Mouse (Mus musculus): ENCODE measurements at regions not wholly inside any gene's neighbourhood (a gene's known extent, or its start where the extent isn't known, plus 50 kb on each side); places are given as distances from the start of the nearest gene placed in this dataset.

DNA sequence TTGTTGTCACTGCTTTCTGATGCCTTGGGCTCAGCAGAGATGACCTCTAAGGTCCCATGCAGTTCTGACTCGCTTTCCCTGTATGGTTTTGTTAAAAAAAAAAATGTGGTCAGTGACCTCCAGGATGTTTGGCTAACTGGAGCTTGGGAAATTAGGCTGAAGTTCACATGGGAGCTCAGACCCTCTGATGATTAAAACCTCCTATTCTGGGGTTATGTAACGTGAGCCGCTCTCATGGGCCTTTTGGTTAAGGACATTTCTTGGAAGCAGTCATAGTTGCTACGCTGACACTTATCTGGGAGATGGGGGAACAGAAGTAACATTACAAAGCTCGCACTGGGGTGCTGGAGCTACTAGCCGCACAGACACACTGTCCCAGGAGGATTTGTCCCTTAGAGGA, 274.9 kb downstream of the Foxo1 start:
- no peak for DNase-seq (ENCODE audit: low spot score)

DNA sequence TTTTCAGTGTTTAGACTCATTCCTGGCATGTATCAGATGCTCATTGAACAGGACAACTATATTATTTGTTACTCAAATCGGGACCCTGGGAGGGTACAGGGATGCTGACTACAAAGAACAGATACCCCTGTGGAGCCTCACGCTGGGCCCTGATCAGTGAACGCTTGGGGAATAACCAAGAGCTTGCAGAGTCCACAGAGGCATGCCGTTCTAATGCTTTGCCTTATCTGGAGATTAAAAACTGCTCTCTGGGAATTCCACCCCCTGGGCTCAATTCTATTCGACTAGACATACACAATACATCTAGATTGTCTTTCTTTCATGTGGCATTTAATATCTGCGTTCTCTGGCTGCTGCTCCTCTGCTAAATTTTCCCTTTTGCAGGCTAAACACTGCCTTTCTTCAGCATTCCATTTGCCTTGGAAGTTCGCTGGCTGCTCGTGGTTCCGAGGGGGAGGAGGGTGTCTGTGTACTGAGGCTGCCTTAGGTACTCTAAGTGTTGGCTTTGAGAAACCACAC, 272.8 kb downstream of the Foxo1 start:
- DNase-seq (ENCODE audit: low spot score) = no peak

GRCm38 (mm10) chr3:52539813-52540378, 271.8 kb downstream of the Foxo1 start:
- no peak for DNase-seq (ENCODE audit: low spot score)

DNA sequence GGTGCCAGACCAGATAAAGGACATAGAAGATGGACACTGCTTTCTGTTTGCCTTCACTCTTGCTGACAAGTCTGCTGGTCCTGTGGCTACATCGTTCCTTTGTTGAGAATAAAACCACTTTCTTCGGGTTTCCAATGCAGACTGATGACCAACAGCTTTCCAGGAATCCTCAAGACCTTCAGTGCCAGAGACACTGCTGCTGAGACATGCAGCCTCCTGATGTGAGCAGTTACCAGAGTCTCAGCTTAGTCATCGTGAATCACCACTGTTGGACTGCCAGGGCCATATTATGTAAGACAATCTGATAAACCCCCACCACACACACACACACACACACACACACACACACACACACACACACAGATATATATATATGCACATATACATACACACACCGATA, 270.2 kb downstream of the Foxo1 start:
- no peak for DNase-seq (ENCODE audit: low spot score)

GRCm38 (mm10) chr3:52537362-52537911, 269.3 kb downstream of the Foxo1 start:
- DNase-seq (ENCODE audit: low spot score) = no peak

- no peak for DNase-seq (ENCODE audit: low spot score)
These were observed 267.4 kb downstream of the Foxo1 start for GRCm38 (mm10) chr3:52535411-52536021.

DNA sequence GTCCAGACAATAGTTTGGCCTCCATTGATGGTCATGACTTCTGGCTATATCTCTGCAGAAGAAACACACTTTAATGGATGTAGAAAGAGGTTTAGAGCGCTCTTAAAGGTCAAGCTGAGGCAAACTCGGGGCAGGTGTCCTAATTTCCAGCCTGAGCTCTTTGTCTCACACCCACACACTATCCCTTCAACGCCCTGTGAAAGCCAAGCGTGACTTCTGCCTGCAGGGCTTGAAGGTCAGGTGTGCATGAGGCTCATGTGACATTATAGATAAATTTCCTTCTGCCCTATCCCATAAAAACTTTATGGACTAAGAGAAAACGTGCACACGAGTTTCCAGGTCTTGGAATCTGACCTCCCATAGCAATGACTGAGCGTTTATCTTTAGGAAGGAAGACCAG, 266.0 kb downstream of the Foxo1 start:
- no peak for DNase-seq (ENCODE audit: low spot score)

DNA sequence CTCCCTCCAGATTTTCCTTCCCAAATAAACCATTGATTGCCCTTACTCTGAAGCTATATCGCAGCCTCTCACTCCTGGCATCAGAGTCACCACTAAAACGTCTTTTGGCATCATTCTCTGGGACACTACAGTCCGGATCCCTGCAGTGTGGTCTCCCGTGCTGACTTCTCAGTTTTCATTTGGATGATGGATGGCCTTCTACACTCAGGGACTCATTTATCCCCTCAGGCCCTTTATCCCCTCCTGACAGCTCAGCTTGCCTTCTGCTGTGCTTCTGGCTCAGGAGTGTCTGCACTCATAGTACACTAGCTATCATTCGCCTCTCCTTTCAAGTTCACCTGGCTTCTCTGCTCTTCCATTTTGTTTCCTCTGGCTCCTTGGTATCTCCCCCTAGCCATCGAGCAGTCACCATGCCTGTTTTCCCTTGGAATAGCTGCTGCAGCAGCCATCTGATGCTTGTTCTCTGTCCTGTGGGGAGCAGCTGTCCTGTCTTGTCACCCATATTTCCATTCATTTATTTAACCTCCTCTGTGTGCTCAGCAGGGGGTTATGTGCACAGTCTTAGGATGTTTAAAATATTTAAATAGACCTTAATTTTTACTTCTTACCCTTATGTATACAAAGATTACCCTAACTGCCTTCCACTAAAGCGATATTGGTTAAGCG, 263.7 kb downstream of the Foxo1 start:
- no peak for DNase-seq (ENCODE audit: low spot score)

DNA sequence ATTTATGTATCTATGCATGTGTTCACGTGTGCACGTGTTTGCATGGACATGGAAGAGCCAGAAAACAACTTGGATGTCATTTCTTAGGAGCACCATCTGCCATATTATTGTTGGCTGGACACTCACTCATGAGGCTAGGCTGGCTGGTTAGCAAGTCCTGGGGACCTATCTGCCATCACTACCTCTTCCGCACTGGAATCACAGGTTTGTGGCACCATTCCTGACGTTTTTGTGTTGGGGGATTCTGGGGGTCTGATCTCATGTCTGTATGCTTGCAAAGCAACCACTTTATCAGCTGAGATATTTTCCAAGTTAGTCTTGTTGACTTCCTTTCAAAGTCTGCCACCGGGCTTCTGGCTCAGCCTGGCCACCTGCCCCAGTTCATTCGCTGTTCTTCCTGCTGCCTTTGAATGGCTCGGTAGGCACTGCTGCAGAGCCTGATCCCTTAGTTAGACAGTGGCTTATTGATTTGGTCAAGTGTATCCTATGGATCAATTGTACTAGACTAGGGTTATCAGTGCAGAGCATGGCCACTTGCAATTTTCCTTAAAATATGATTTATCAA, 262.4 kb downstream of the Foxo1 start:
- no peak for DNase-seq (ENCODE audit: low spot score)

- no peak for DNase-seq (ENCODE audit: low spot score)
These were observed 261.0 kb downstream of the Foxo1 start for GRCm38 (mm10) chr3:52529136-52529535.

- DNase-seq (ENCODE audit: low spot score) = no peak
These were observed 260.4 kb downstream of the Foxo1 start for GRCm38 (mm10) chr3:52528521-52528920.

DNA sequence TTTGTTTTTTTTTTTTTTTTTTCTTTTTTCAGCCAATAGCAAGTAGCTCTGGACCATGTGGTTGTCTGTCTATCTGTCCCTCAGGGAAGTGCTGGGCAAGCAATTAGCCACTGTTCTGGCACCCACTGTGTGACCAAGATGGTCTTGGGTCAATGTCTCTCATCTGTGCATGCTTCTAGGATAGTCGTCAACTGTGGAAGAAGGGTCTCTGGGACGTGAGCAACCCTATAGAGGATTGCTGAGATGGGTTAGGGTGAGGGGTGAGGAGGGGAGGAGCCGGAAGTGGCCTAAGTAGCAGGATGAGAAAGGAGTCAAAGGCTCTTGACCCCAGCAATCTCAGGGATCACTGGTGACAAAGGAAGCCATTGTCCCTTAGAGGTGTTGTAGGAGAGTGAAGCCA, 259.6 kb downstream of the Foxo1 start:
- no peak for DNase-seq (ENCODE audit: low spot score)

DNA sequence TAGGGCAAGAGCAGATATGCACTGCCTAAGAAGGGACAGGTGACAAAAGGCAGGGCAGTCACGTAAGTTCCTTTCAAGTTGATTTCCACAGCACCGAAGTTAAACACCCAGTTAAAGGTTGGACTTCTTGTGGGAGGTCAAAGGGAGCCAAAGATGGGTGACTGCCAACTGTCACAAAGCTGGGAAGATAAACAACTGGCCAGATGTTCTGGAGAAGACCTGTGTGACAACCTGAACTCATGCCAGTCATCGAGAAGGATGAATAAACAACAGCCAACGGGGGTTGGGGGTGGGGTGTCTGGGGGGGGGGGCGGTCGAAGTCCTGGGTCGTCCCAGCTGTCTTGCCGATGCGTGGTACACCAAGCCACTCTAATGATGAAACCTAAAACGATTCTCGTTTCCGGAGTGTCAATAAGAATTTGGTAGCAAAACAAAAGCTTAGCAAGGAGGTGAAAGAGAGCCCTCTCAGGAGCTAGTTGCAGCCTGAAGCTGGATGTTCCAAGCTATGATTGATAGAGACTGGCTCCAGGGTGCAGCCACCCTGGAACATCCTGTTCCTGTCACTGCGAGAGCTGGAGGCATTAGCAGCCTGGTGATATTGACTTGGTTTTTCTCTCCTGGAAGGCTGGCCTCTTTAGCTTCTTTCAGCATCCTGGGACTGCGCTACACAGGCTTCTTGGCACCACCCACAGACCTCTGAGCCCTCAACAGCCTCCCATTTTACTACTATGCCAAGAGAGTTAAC, 259.0 kb downstream of the Foxo1 start:
- DNase-seq (ENCODE audit: low spot score) = no peak

GRCm38 (mm10) chr3:52522886-52523285, 254.8 kb downstream of the Foxo1 start:
- DNase-seq (ENCODE audit: low spot score) = no peak

- DNase-seq (ENCODE audit: low spot score) = no peak
These were observed 252.4 kb downstream of the Foxo1 start for GRCm38 (mm10) chr3:52520609-52520947.

DNA sequence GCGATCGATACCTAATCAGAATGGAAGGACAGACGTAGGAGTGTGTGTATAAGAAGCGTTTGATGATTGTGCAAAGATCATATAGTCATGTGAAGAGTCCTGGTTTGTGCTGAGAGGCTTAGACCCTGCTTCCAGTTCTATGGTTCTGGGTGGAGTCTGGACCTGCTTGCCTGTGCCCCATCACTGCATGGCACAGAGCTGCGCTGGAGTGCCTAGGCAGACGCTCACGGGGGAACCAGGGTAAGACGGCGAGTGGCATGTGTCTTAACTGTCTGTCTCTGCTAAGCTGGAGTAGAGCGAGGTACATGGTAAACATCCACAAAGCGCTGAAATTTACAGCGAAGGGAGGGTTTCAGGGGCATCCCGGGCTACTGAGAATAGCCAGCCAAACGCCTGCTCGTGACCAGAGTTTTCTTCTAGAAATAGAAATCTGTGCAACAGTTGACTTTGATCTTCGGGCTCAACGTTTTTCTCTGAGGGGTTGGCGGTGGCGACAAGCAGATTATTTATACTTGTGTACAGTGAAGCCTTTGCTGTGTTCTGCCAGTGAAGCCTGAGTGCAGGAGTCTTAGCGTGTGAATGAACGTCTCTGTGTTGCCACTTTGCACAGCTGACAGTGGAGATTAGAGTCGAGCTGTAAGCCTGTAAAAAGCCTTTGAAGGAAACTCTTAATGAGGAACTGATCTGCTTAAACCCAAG, 251.9 kb downstream of the Foxo1 start:
- DNase-seq (ENCODE audit: low spot score) = no peak

GRCm38 (mm10) chr3:52517808-52518207, 249.7 kb downstream of the Foxo1 start:
- DNase-seq (ENCODE audit: low spot score) = no peak

- no peak for DNase-seq (ENCODE audit: low spot score)
These were observed 248.6 kb downstream of the Foxo1 start for GRCm38 (mm10) chr3:52516691-52517090.

DNA sequence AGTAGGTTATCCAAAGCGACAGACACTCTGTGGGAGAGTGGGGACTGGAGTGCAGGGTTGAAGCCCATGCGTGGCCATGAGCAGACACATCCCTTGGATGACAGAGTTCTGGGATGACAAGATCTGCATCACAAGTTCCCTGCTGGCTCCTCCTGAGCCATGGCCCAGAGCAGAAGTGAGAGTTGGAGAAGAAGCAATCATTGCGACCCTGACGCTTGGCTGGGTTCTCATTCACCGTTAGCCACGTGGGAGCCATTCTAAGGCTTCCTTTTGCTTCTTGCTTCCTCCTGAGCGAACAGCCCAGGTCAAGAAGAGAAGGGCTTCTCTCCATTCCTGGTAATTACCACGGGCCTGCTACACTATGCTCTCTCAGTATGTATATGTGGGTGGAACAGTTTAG, 244.6 kb downstream of the Foxo1 start:
- DNase-seq (ENCODE audit: low spot score) = no peak

DNA sequence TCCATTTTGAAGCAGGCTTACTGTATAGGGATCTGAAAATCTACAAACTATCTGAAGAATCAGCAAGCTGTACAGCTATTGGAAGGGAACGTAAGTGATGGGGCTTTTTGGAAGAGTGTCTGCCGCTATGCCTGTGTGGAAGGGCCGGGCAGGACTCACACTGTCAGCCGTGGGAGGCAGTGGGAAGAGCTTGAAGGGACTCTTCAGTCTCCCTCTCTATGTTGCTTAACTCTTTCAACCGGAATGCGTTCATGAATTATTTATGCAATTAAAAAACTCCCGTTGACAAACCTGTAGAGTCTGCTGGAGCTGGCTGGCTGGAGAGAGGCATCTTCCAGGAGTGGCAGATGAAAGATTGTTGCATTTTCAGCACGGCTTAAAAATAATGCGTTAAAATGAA, 243.4 kb downstream of the Foxo1 start:
- no peak for DNase-seq (ENCODE audit: low spot score)

DNA sequence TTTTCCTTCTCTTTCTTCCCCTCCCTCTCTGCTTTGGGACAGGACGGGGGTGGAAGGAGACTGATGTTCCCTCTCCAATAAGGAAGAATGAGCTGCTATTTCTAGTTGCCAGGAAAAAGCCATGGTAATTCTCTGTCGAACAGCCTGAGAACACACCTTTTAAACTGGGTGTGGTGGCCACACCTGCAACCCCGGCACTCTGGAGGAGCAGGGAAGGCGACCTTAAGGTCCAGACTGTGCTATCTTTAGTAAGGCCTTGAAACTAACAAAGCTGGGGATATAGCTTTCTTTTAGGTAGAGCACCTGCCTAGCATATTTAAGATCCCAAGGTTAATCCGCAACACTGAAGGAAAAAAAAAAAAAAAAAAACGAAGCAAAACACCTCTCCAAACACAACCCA, 242.7 kb downstream of the Foxo1 start:
- no peak for DNase-seq (ENCODE audit: low spot score)
